Mouse (Mus musculus) adrenal gland, adult (tissue): ENCODE data around the gene Tgfb2.

Experiments used
- DNase-seq, 2 experiments: peaks; one replicate each; pipeline ENCODE4 v3.0.0; 2022 to 2023; ENCODE audit warnings: low spot score in 1 of 2; ENCODE audit not compliant: inconsistent age in 2 of 2

Tgfb2 gene

GRCm38 (mm10) chr1:186656732-186657329, 49.0 kb downstream of the Tgfb2 start:
- DNase-seq: no peak

GRCm38 (mm10) chr1:186656201-186656600, 49.6 kb downstream of the Tgfb2 start:
- DNase-seq: no peak

- DNase-seq: no peak
Observed at GRCm38 (mm10) chr1:186655096-186655495, 50.7 kb downstream of the Tgfb2 start.

- DNase-seq: no peak
Observed at GRCm38 (mm10) chr1:186652208-186652607, 53.6 kb downstream of the Tgfb2 start.

GRCm38 (mm10) chr1:186650011-186650410, 55.8 kb downstream of the Tgfb2 start:
- no peak for DNase-seq

- DNase-seq: no peak
Observed at GRCm38 (mm10) chr1:186637304-186638213, 68.2 kb downstream of the Tgfb2 start.

- DNase-seq: no peak
Observed at GRCm38 (mm10) chr1:186635045-186635444, 70.7 kb downstream of the Tgfb2 start.

- DNase-seq: no peak
Observed at GRCm38 (mm10) chr1:186631457-186631856, 74.3 kb downstream of the Tgfb2 start.

- DNase-seq: no peak
Observed at GRCm38 (mm10) chr1:186630971-186631370, 74.8 kb downstream of the Tgfb2 start.

GRCm38 (mm10) chr1:186627451-186627995, 78.3 kb downstream of the Tgfb2 start:
- DNase-seq: peak; percentile 77 to 85

- DNase-seq: no peak
Observed at GRCm38 (mm10) chr1:186624474-186624873, 81.3 kb downstream of the Tgfb2 start.

- no peak for DNase-seq
Observed at GRCm38 (mm10) chr1:186621812-186622211, 84.0 kb downstream of the Tgfb2 start.

- DNase-seq: no peak
Observed at GRCm38 (mm10) chr1:186618285-186618684, 87.5 kb downstream of the Tgfb2 start.

- DNase-seq: no peak
Observed at GRCm38 (mm10) chr1:186611371-186611770, 94.4 kb downstream of the Tgfb2 start.

- no peak for DNase-seq
Observed at GRCm38 (mm10) chr1:186610481-186610880, 95.3 kb downstream of the Tgfb2 start.

GRCm38 (mm10) chr1:186609793-186610233, 96.0 kb downstream of the Tgfb2 start:
- peak; percentile 41 to 77 for DNase-seq

- no peak for DNase-seq
Observed at GRCm38 (mm10) chr1:186608116-186608515, 97.7 kb downstream of the Tgfb2 start.

GRCm38 (mm10) chr1:186605635-186606034, 100.2 kb downstream of the Tgfb2 start:
- no peak for DNase-seq

GRCm38 (mm10) chr1:186604124-186604523, 101.7 kb downstream of the Tgfb2 start:
- no peak for DNase-seq

- DNase-seq: peak; percentile 48 to 76
Observed at GRCm38 (mm10) chr1:186588226-186588625, 117.6 kb downstream of the Tgfb2 start.

- peak; percentile 76 to 89 for DNase-seq
Observed at GRCm38 (mm10) chr1:186587065-186587804, 118.6 kb downstream of the Tgfb2 start.
